Mouse (Mus musculus) forebrain, postnatal 0 days (tissue): ENCODE measurements around the gene C530008M17Rik. TPM values are rescaled to one million over a fixed set of nuclear protein-coding genes. Genes with fewer than 3 reads are reported as not detected.

Experiments used
- ATAC-seq: fragments of 200-750 bp; cut with Nextera tagmentation; 2 replicates; pipeline ENCODE4 v1.8.0; 2017; ENCODE audit warnings: mild to moderate bottlenecking, moderate library complexity
- DNase-seq: peaks from one replicate; pipeline ENCODE4 v3.0.0-alpha.2; 2015
- H3K27ac ChIP-seq: fragments of 300-500 bp; sonication (generic); 2 replicates; pipeline ENCODE4 v1.5.1; 2014; ENCODE audit warnings: low read depth, mild to moderate bottlenecking, antibody characterized with exemption, low read length, moderate library complexity, mixed read lengths
- H3K27me3 ChIP-seq: fragments of 300-500 bp; sonication (generic); 2 replicates; pipeline ENCODE4 v1.6.1; 2014; ENCODE audit warnings: mild to moderate bottlenecking, low read length, mixed read lengths; ENCODE audit not compliant: insufficient read depth
- H3K36me3 ChIP-seq: fragments of 300-500 bp; sonication (generic); 2 replicates; pipeline ENCODE4 v1.6.1; 2014; ENCODE audit warnings: mild to moderate bottlenecking, moderate library complexity; ENCODE audit not compliant: insufficient read depth
- H3K4me1 ChIP-seq: fragments of 300-500 bp; sonication (generic); 2 replicates; pipeline ENCODE4 v1.6.1; 2014; ENCODE audit warnings: antibody characterized with exemption; ENCODE audit not compliant: insufficient read depth
- H3K4me2 ChIP-seq: fragments of 300-500 bp; sonication (generic); 2 replicates; pipeline ENCODE4 v1.6.1; 2014; ENCODE audit warnings: low read depth, mild to moderate bottlenecking, moderate library complexity
- H3K4me3 ChIP-seq: fragments of 300-500 bp; sonication (generic); 2 replicates; pipeline ENCODE4 v1.5.1; 2014; ENCODE audit warnings: low read depth, low read length, mixed read lengths
- H3K9ac ChIP-seq: fragments of 300-500 bp; sonication (generic); 2 replicates; pipeline ENCODE4 v1.6.1; 2014; ENCODE audit warnings: mild to moderate bottlenecking
- H3K9me3 ChIP-seq: fragments of 300-500 bp; sonication (generic); 2 replicates; pipeline ENCODE4 v1.6.1; 2016; ENCODE audit warnings: low read length
- CTCF ChIP-seq: sonication (generic); IDR thresholded peaks from 2 replicates; pipeline ENCODE4 v1.5.1; 2016; ENCODE audit warnings: antibody characterized with exemption, control low read depth, low read depth
- WGBS: fragments of 180-500 bp; shearing (Covaris S2); extraction: QIAGEN DNeasy Blood & Tissue Kit; methylation state at CpG from one replicate; pipeline ENCODE4 v1.1.7; 2014; 5-methylcytosine and 5-hydroxymethylcytosine counted together
- polyA plus RNA-seq: library from polyadenylated mRNA; unstranded; fragments of >200 nt; fragmentation: Nextera tagmentation; extraction: Ambion mirVana; gene quantifications from 2 replicates; pipeline ENCODE4 v1.2.1, GENCODE M21; 2015
- total RNA-seq: library from RNA; depleted of rRNA; stranded (reverse); fragments of >200 nt; gene quantifications from 2 replicates; pipeline ENCODE4 v1.2.3, GENCODE M21; 2014

C530008M17Rik gene
- total and polyA plus RNA-seq, 2 experiments from 2014 or later = 63.6 to 87.4 TPM

- TF ChIP-seq CTCF = no peak
- H3K4me3 ChIP-seq = peak overlapping the region; percentile 14
- peaks cover 68% of the 10 kb centered on the region for H3K36me3 ChIP-seq
- WGBS = 25% methylated on average over 16 of the region's 16 CpGs
- no peak overlapping the region for H3K27ac ChIP-seq
- H3K9ac ChIP-seq = no peak overlapping the region
- H3K4me1 ChIP-seq = no peaks in the 10 kb centered on the region
- peak overlapping the region; percentile 37 for H3K4me2 ChIP-seq
- H3K9me3 ChIP-seq = no peaks in the 10 kb centered on the region
- peak; percentile 42 for DNase-seq
- ATAC-seq = peak; percentile 85
- H3K27me3 ChIP-seq = no peaks in the 10 kb centered on the region
These were observed 212.5 kb downstream of the C530008M17Rik start for GRCm38 (mm10) chr5:76868693-76869286.

GRCm38 (mm10) chr5:76869553-76869952, 213.2 kb downstream of the C530008M17Rik start:
- H3K9me3 ChIP-seq = no peaks in the 10 kb centered on the region
- peak overlapping the region; percentile 37; the same call in 1 of the 2 replicates for H3K4me2 ChIP-seq
- ATAC-seq (no peak), DNase-seq (no peak)
- H3K9ac ChIP-seq = no peak overlapping the region
- H3K4me1 ChIP-seq = no peaks in the 10 kb centered on the region
- no peak overlapping the region for H3K27ac ChIP-seq
- peaks cover 74% of the 10 kb centered on the region for H3K36me3 ChIP-seq
- TF ChIP-seq CTCF = no peak
- H3K27me3 ChIP-seq = no peaks in the 10 kb centered on the region
- WGBS = 50% methylated on average over 6 of the region's 6 CpGs
- H3K4me3 ChIP-seq = peak overlapping the region; percentile 14; the same call in 1 of the 2 replicates

- Histone ChIP-seq H3K4me2 (no peak overlapping the region), H3K4me3 (no peak overlapping the region), H3K36me3 (peaks cover 40% of the 10 kb centered on the region), H3K4me1 (no peaks in the 10 kb centered on the region), H3K27me3 (no peaks in the 10 kb centered on the region), H3K9ac (no peak overlapping the region), H3K9me3 (no peaks in the 10 kb centered on the region), H3K27ac (no peak overlapping the region)
- WGBS = 92% methylated on average over 25 of the region's 25 CpGs
- no peak for DNase-seq
- no peak for TF ChIP-seq CTCF
- no peak for ATAC-seq
These were observed 219.9 kb downstream of the C530008M17Rik start for GRCm38 (mm10) chr5:76876106-76876758.

GRCm38 (mm10) chr5:76884107-76884506, 227.8 kb downstream of the C530008M17Rik start:
- Histone ChIP-seq H3K27me3 (no peaks in the 10 kb centered on the region), H3K9me3 (no peaks in the 10 kb centered on the region), H3K36me3 (peaks cover 44% of the 10 kb centered on the region), H3K9ac (no peak overlapping the region), H3K27ac (no peak overlapping the region), H3K4me3 (no peak overlapping the region), H3K4me2 (no peak overlapping the region), H3K4me1 (no peaks in the 10 kb centered on the region)
- 91% methylated on average over 1 of the region's 1 CpGs for WGBS
- DNase-seq = no peak
- TF ChIP-seq CTCF = no peak
- no peak for ATAC-seq

- Histone ChIP-seq H3K9me3 (no peaks in the 10 kb centered on the region), H3K9ac (no peak overlapping the region), H3K4me1 (no peaks in the 10 kb centered on the region), H3K27me3 (no peaks in the 10 kb centered on the region), H3K4me3 (no peak overlapping the region), H3K4me2 (no peak overlapping the region), H3K27ac (no peak overlapping the region), H3K36me3 (peaks cover 64% of the 10 kb centered on the region)
- WGBS = 99% methylated on average over 2 of the region's 2 CpGs
- TF ChIP-seq CTCF = no peak
- no peak for DNase-seq
- no peak for ATAC-seq
These were observed 230.7 kb downstream of the C530008M17Rik start for GRCm38 (mm10) chr5:76887011-76887410.

GRCm38 (mm10) chr5:76892608-76893007, 236.3 kb downstream of the C530008M17Rik start:
- Histone ChIP-seq H3K4me1 (no peaks in the 10 kb centered on the region), H3K27ac (no peak overlapping the region), H3K9me3 (no peaks in the 10 kb centered on the region), H3K27me3 (no peaks in the 10 kb centered on the region), H3K4me3 (no peak overlapping the region), H3K36me3 (peaks cover 39% of the 10 kb centered on the region), H3K9ac (no peak overlapping the region), H3K4me2 (no peak overlapping the region)
- no peak for TF ChIP-seq CTCF
- ATAC-seq (no peak), DNase-seq (no peak)
- WGBS = 86% methylated on average over 2 of the region's 2 CpGs

GRCm38 (mm10) chr5:76893084-76893483, 236.8 kb downstream of the C530008M17Rik start:
- H3K36me3 ChIP-seq = peaks cover 39% of the 10 kb centered on the region
- no peak overlapping the region for H3K27ac ChIP-seq
- no peaks in the 10 kb centered on the region for H3K9me3 ChIP-seq
- no peak for TF ChIP-seq CTCF
- WGBS = 90% methylated on average over 2 of the region's 2 CpGs
- no peak overlapping the region for H3K4me2 ChIP-seq
- no peak for ATAC-seq
- no peaks in the 10 kb centered on the region for H3K27me3 ChIP-seq
- no peak for DNase-seq
- no peaks in the 10 kb centered on the region for H3K4me1 ChIP-seq
- H3K4me3 ChIP-seq = no peak overlapping the region
- H3K9ac ChIP-seq = no peak overlapping the region
